Mouse (Mus musculus): ENCODE measurements around the gene Npdc1.

Gene Npdc1

GRCm38 (mm10) chr2:25430395-25431233 is 31.5 kb downstream of the Npdc1 start:
- DNase-seq (ENCODE audit: extremely low spot score), result no peak

- DNase-seq (ENCODE audit: extremely low spot score), result peak; percentile 11
Measured at GRCm38 (mm10) chr2:25431308-25431855, 32.2 kb downstream of the Npdc1 start.

- no peak for DNase-seq (ENCODE audit: extremely low spot score)
Measured at GRCm38 (mm10) chr2:25432326-25433098, 33.4 kb downstream of the Npdc1 start.

DNA sequence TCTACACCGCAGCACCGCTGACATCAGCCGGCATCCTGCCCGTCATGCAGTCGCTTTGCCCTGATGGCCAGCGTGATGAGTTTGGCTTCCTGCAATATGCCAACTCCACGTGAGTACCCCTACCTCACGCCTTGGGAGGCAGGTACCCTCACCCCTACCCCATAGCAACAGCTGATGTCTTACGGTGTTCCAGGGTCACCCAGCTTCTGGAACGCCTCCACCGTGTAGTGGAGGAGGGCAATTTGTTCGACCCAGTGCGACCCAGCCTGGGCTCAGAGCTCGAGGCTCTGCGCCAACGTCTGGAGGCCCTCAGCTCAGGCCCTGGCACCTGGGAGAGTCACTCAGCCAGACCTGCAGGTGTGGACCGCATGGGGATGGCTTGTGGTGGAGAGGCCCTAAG is 34.0 kb downstream of the Npdc1 start:
- no peak for DNase-seq (ENCODE audit: extremely low spot score)

DNA sequence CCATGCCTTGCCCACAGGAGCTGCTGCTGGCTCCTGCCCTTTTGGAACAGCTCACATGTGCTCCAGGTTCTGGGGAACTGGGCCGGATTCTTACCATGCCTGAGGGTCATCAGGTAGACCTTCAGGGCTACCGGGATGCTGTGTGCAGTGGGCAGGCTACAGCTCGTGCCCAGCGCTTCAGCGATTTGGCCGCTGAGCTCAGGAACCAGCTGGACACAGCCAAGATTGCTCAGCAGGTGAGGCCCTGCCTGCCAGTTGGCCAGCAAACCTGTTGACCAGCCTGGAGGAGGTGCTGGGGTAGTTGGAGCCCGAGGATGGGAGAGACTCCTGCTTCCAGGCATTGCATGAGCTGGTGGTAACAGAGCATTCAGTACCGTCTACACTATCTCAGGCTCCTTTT is 35.1 kb downstream of the Npdc1 start:
- DNase-seq (ENCODE audit: extremely low spot score), result no peak

- DNase-seq (ENCODE audit: extremely low spot score), result no peak
Measured at GRCm38 (mm10) chr2:25436286-25436820, 37.2 kb downstream of the Npdc1 start.

GRCm38 (mm10) chr2:25441067-25441466 is 41.9 kb downstream of the Npdc1 start:
- no peak for DNase-seq (ENCODE audit: extremely low spot score)

GRCm38 (mm10) chr2:25442682-25443081 is 43.5 kb downstream of the Npdc1 start:
- no peak for DNase-seq (ENCODE audit: extremely low spot score)

DNA sequence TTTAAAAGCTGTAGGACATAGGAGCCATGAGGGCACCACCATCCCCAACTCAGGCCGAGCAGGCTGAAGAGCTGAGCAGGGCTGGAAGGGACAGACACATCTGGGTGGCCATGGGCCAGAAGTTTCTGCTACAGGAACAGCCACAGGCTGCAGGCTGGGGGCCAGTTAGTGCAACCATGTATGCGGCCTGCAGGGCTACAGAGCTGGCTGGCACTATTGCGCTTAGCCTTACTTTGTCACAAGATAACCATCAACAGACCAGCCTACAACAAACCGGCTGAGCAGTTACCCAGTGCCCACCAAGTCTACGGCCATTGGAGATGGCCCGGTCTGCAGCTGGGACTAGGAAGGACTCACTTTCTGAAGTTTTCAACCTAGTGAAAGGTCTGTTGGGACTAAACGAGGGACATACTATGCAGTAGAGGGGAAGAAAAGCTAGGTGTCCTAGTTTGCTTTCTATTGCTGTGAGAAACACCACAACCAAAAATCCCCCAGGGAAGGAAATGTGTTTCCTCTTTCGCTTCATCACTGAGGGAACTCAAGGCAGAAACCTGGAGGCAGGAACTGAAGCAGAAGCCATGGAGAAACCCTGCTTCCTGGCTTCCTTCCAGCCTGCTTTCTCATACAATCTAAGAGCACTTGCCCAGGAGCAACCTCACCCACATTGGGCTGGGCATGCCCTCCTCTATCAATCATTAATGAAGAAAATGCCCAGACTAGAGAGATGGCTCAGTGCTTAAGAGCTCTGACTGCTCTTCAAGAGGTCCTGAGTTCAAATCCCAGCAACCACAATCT is 51.9 kb downstream of the Npdc1 start:
- no peak for DNase-seq (ENCODE audit: extremely low spot score)

DNA sequence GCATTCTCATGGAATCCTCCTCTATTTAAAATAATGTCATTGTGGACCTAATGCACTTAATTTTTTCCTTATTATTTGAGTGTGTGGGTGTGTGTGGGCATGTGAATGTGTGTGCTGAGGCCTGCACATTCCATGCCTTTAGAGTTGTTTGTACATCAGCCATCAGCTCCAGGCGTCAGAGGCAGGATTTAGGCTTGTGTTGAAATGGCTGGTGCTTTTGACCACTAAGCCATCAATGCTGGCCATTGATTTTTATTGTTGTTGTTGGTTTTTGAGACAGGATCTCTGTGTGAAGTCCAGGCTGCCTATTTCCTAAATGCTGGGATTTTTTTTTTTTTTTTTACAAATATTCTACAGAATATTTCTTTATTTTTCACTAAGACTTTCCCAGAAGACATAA is 53.8 kb downstream of the Npdc1 start:
- no peak for DNase-seq (ENCODE audit: extremely low spot score)

DNA sequence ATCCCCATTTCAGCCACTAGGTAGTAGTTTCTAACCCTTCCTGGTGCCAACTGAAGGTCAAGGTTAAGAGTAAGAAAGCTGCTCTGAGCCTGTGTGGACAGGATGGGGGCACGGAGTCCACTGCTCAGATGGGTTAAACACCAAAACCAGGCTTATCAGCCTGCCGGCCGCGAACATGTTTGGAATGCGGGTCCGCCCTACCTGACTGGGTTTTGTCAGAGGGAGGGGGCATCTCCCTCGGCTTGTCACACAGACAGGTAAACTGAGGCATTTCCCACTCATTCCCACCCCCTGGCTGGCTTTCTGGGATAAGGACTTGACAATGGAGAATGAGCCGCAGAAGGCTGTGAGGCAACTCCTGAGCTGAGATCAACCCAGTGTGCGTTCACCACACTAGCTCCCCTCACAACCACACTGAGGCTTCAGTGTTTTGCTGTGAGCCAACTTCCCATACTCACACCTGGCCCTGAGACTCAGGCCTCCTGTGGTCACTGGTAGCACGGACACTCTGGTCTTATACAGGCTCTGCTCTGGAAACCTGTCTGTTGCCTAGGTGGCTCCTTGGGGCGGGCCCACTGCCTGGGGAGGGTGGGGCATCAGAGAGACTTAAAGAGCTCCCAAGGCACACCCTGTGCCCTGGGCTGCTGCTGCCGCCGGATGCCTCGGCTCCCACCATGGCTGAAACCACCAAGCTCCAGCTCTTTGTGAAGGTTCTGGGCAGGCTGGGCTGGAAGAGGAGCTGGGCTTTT is 57.2 kb downstream of the Npdc1 start, which contains the start of gene Clic3:
Gene Clic3 (plus strand): TSS at position 634 of the 749 bp plus-strand sequence.
- DNase-seq (ENCODE audit: extremely low spot score), result no peak

DNA sequence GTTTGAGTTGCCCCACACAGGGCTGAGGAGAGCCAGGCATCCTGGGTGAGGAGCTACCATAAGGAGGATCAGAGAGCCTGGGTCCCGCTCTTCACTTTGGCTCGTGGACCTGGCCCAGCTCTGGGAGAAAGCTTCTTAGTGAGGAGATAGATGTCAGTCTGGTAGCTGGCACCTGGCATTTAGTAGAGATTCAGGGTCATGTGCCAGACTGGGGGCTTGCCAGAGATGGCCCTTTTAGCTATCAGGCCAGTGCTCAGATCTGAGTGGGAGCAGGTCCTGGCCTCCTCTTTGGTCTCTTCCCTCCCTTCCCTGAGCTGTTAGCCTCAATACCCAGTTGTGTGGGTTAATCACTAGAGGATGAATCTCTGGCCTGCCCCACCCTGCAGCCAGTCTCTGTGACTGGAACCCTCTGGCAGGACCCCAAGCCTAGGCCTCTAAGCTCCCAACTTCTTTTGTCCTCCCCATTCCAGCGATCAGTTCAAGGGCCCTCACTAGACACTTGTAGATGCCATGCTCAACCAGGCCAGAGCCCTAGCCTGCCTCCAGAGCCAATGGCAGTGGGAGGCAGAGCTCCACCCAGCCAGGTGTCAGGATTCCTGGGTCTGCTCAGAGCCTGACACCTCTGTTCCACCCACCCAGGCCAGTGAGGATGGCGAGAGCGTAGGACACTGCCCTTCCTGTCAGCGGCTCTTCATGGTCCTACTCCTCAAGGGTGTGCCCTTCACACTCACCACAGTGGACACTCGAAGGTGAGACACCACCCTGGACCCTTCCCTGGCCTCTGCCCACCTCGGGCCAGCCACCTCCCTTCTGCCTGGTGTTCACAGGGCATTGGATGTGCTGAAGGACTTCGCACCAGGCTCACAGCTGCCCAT is 58.1 kb downstream of the Npdc1 start:
- no peak for DNase-seq (ENCODE audit: extremely low spot score)

DNA sequence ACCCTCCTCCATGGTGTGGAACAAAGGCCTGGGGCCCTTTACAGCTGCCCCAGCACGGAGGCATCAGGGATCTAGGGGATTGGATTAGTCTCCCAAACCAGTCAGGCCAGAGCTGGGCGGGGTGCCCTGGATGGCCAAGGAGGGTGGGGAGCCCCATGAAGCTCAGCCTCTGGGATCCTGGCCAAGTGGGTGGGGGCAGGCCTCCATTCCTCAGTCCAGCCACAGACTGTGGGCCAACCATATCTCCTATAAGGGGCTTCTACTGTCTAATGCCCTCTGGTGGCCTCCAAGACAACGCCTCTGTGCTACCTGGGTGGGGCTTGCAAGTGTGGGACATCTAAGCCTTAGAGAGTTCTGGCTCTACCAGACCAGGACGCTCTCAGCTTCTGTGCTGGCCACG is 59.8 kb downstream of the Npdc1 start:
- no peak for DNase-seq (ENCODE audit: extremely low spot score)

All from embryo, embryonic 9.5 days (tissue).